Mouse (Mus musculus): ENCODE measurements around the gene Gpm6b.

DNA sequence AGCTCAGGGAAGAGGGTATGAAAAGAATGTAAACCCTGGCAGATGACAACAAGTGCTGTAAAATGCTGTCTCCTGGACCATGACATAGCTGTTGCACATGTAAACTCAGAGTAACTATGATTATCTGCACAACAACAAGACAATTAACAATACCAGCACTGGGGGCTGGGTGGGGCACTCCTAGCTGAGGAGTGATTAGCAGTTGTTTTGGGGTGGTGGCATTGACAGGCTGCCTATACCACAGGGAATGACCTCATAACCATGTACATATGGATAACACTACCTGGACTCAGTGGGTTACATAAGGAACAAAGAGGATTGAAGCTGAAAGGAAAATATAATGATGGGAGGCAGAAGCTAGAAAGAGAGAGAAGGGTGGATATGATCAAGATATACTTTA, 169.2 kb downstream of the Gpm6b start:
- TF ChIP-seq CTCF (IDR thresholded peaks at IDR 0.05; ENCODE audit: low read depth, low read length) (no peak), GATA1 (IDR thresholded peaks at IDR 0.05; ENCODE audit: borderline replicate concordance, low read length) (no peak), TAL1 (conservative IDR thresholded peaks at IDR 0.05; ENCODE audit: low read depth, low read length) (no peak), GATA2 (IDR thresholded peaks at IDR 0.05; ENCODE audit: borderline replicate concordance, low read depth, low read length) (no peak), POLR2AphosphoS5 (IDR thresholded peaks at IDR 0.05; ENCODE audit: insufficient replicate concordance, low read depth, low read length) (no peak)
